Comparison of ENCODE assay signal across 8 mouse cellular contexts in the genomic region with DNA sequence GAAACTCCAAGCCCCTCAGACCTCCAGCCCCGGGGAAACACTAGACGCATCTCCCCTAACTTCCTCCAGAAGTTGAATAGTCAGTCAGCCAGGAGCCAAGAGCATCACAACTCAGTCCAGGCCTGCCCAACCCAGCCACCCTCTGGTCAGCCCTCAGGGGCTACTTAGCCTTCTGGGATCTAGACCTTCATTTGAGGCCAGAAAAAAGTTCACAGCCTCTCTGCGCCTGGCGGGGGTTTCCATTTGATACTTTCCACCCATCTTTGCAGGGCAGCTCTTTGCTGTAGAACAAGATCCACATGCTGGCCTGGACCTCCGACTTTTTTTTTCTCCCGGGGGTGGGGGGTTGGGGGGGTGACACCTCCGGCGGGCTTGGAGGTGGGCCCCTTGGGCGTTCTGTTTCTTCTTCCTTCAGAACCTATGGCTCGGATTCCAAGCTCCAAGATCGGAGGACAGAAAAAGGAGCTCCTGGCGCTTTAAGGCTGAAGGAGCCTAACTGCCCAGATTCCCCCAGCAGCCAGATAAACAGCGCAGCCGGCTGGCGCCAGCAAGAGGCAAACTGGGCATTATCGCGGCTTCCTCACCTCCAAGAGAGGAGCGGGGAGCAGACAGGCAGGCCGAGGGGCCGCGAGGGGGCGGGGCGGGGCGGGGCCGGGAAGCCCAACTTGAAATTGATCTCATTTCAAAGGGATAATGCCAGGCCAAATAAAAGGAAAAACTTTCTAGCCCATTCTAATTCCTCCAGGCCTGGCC. TPM values are rescaled to one million over a fixed set of nuclear protein-coding genes. Genes with fewer than 3 reads are reported as not detected.
DNase-seq lines count a peak whose midpoint lies in the region; ATAC-seq and TF ChIP-seq lines count a peak whose summit lies in the region.

No protein-coding gene starts in this region.

- no peak for TF ChIP-seq CTCF in G1E (IDR thresholded peaks at IDR 0.05; ENCODE audit: low read depth, low read length)
- TF ChIP-seq CTCF in gastrocnemius, adult 2 months (IDR thresholded peaks at IDR 0.05): peak; percentile 18; the same call in 1 of the 2 replicates

- H3K27ac ChIP-seq in gastrocnemius, adult 2 months: peak overlapping the region; percentile 78
- H3K27ac ChIP-seq in hindbrain, embryonic 16.5 days (ENCODE audit: low read depth, low read length): no peak overlapping the region
- peak overlapping the region; percentile 92 for H3K27ac ChIP-seq in liver, embryonic 13.5 days
- peak overlapping the region; percentile 34; the same call in 1 of the 2 replicates for H3K27ac ChIP-seq in neural tube, embryonic 11.5 days (ENCODE audit: low read depth, low read length)

- H3K4me3 ChIP-seq in G1E (ENCODE audit: low read depth, low read length): peak overlapping the region; percentile 49; the same call in 1 of the 2 replicates
- H3K4me3 ChIP-seq in gastrocnemius, adult 2 months: peak overlapping the region; percentile 91
- H3K4me3 ChIP-seq in hindbrain, embryonic 16.5 days (ENCODE audit: low read length): peak overlapping the region; percentile 32
- peak overlapping the region; percentile 67 for H3K4me3 ChIP-seq in liver, embryonic 13.5 days (replicated peaks)
- peak overlapping the region; percentile 85 for H3K4me3 ChIP-seq in neural tube, embryonic 11.5 days (ENCODE audit: low read depth, low read length)

- peak overlapping the region; percentile 91 for H3K4me2 ChIP-seq in hindbrain, embryonic 16.5 days (ENCODE audit: low read length)
- H3K4me2 ChIP-seq in liver, embryonic 13.5 days: peak overlapping the region; percentile 98
- peak overlapping the region; percentile 95 for H3K4me2 ChIP-seq in neural tube, embryonic 11.5 days (ENCODE audit: low read depth)

- H3K36me3 ChIP-seq in G1E (replicated peaks): no peaks in the 10 kb centered on the region
- H3K36me3 ChIP-seq in hindbrain, embryonic 16.5 days (ENCODE audit: control insufficient read depth, insufficient read depth, low read length): no peaks in the 10 kb centered on the region
- peaks cover 13% of the 10 kb centered on the region for H3K36me3 ChIP-seq in liver, embryonic 13.5 days
- peaks cover 9% of the 10 kb centered on the region for H3K36me3 ChIP-seq in neural tube, embryonic 11.5 days (ENCODE audit: control insufficient read depth, insufficient read depth, low read length)

- ATAC-seq in G1E (ENCODE audit: extremely low read depth, insufficient number of reproducible peaks, low FRiP score, poor library complexity, severe bottlenecking): no peak
- ATAC-seq in hindbrain, embryonic 16.5 days: 0 out of 2 replicates have a peak, but pooled peaks have one; percentile 55
- ATAC-seq in liver, embryonic 13.5 days (ENCODE audit: low read depth): peak; percentile 60
- no peak for ATAC-seq in neural tube, embryonic 11.5 days (ENCODE audit: insufficient read depth, low FRiP score, low TSS enrichment)

- peaks cover 59% of the 10 kb centered on the region for H3K27me3 ChIP-seq in G1E (ENCODE audit: insufficient read depth, low read length)
- peaks cover 9% of the 10 kb centered on the region for H3K27me3 ChIP-seq in hindbrain, embryonic 16.5 days (replicated peaks; ENCODE audit: control insufficient read depth, insufficient read depth, low read length)
- peaks cover 35% of the 10 kb centered on the region for H3K27me3 ChIP-seq in liver, embryonic 13.5 days
- 0 out of 2 replicates have a peak, but pooled peaks cover 2% of the 10 kb centered on the region for H3K27me3 ChIP-seq in neural tube, embryonic 11.5 days (ENCODE audit: control insufficient read depth, insufficient read depth, low read length)

- 4% methylated on average over 25 of the region's 25 CpGs for WGBS in hindbrain, embryonic 16.5 days
- 3% methylated on average over 23 of the region's 25 CpGs for WGBS in liver, embryonic 13.5 days (ENCODE audit: insufficient replicate concordance)
- WGBS in neural tube, embryonic 11.5 days: 4% methylated on average over 25 of the region's 25 CpGs

- peaks cover 53% of the 10 kb centered on the region for H3K4me1 ChIP-seq in G1E (ENCODE audit: insufficient read depth, low read depth, low read length)
- peaks cover 33% of the 10 kb centered on the region for H3K4me1 ChIP-seq in hindbrain, embryonic 16.5 days (ENCODE audit: control insufficient read depth, insufficient read depth, low read depth, low read length)
- H3K4me1 ChIP-seq in liver, embryonic 13.5 days (replicated peaks): peaks cover 77% of the 10 kb centered on the region
- peaks cover 36% of the 10 kb centered on the region for H3K4me1 ChIP-seq in neural tube, embryonic 11.5 days (ENCODE audit: control insufficient read depth, insufficient read depth, low read length)

- peaks cover 14% of the 10 kb centered on the region for H3K9me3 ChIP-seq in G1E (replicated peaks)
- no peaks in the 10 kb centered on the region for H3K9me3 ChIP-seq in hindbrain, embryonic 16.5 days (ENCODE audit: control insufficient read depth, low read length)
- H3K9me3 ChIP-seq in liver, embryonic 13.5 days (replicated peaks): no peaks in the 10 kb centered on the region
- H3K9me3 ChIP-seq in neural tube, embryonic 11.5 days (ENCODE audit: control insufficient read depth, low read length): no peaks in the 10 kb centered on the region

- DNase-seq in G1E (ENCODE audit: low spot score): peak; percentile 76
- peak; percentile 41 for DNase-seq in brain, adult 2 months (ENCODE audit: low read depth, low spot score)
- peak; percentile 76 for DNase-seq in gastrocnemius, adult 2 months
- DNase-seq in liver, embryonic 13.5 days: peak; percentile 70
- DNase-seq in neural tube, embryonic 11.5 days (ENCODE audit: low spot score): peak; percentile 74
- no peak for DNase-seq in B cell, adult 2 months
- no peak for DNase-seq in left cerebral cortex, adult 9 months (ENCODE audit: low spot score in 2 of 2)

- intact Hi-C loops in gastrocnemius, adult 2 months (cut with DNase I): loop anchor here (2.0 kb wide), 1 partner anchor 18 kb away; no protein-coding TSS in a partner anchor

- peak overlapping the region; percentile 46; the same call in 1 of the 2 replicates for H3K9ac ChIP-seq in hindbrain, embryonic 16.5 days (ENCODE audit: low read depth, low read length)
- H3K9ac ChIP-seq in liver, embryonic 13.5 days: peak overlapping the region; percentile 80
- peak overlapping the region; percentile 27; the same call in 1 of the 2 replicates for H3K9ac ChIP-seq in neural tube, embryonic 11.5 days (ENCODE audit: low read length)

RNA-seq across cellular contexts. Expression of gene Smad6, which starts 5.0 kb away (rescaled TPM):
- total RNA-seq in G1E (2014; fragmentation: Nextera tagmentation): 0.39 and 0.98 TPM in 2 replicates
- 0.44 and 0.81 TPM in 2 replicates for total RNA-seq in G1E (2017)
- 1.6 and 2.1 TPM in 2 replicates for polyA plus RNA-seq in G1E (2012)
- total RNA-seq in gastrocnemius, adult 2 months (2021): 1 to 10 TPM; 2.2 to 5.7 TPM
- polyA plus RNA-seq in hindbrain, embryonic 16.5 days (2015; fragmentation: Nextera tagmentation; extraction: Ambion mirVana): 1.4 and 1.6 TPM in 2 replicates
- polyA plus RNA-seq in liver, embryonic 13.5 days (2015; fragmentation: Nextera tagmentation; extraction: Ambion mirVana): 2.5 and 2.8 TPM in 2 replicates
- 6.8 and 7.7 TPM in 2 replicates for polyA plus RNA-seq in neural tube, embryonic 11.5 days (2014; fragmentation: Nextera tagmentation; extraction: Ambion mirVana)

Comparison
In these comparisons a context has a peak if more than half of its experiments do, and no peak if none do; other contexts are left out.
1. ATAC-seq: peak in hindbrain, embryonic 16.5 days (single experiment) and liver, embryonic 13.5 days (single experiment); none in G1E (single experiment) and neural tube, embryonic 11.5 days (single experiment).
2. DNase-seq: peak in G1E (single experiment), brain, adult 2 months (single experiment), gastrocnemius, adult 2 months (single experiment), liver, embryonic 13.5 days (single experiment) and neural tube, embryonic 11.5 days (single experiment); none in B cell, adult 2 months (0 of 2) and left cerebral cortex, adult 9 months (0 of 2).
3. H3K4me3 ChIP-seq: peak in every context shown above with its lines; median percentile 91 in gastrocnemius, adult 2 months; 85 in neural tube, embryonic 11.5 days; 67 in liver, embryonic 13.5 days; 49 in G1E; 32 in hindbrain, embryonic 16.5 days.
4. H3K9ac ChIP-seq: peak in every context shown above with its lines; median percentile 80 in liver, embryonic 13.5 days; 46 in hindbrain, embryonic 16.5 days; 27 in neural tube, embryonic 11.5 days.
5. Peak in every context shown above with its lines, with median percentiles within 50 percentile points of each other: H3K4me2 ChIP-seq.